Mouse (Mus musculus) neutrophil, adult 5-6 weeks (primary cell): ENCODE measurements around the gene Ptprt. TPM values are rescaled to one million over a fixed set of nuclear protein-coding genes. Genes with fewer than 3 reads are reported as not detected.

Source experiments
- ATAC-seq: fragments of 151-379, 151-347 bp; 2 replicates; pipeline ENCODE4 v1.8.0; 2017; ENCODE audit warnings: mild to moderate bottlenecking, moderate TSS enrichment; ENCODE audit not compliant: insufficient number of reproducible peaks, poor library complexity, low FRiP score, severe bottlenecking; ENCODE audit errors: extremely low read depth
- total RNA-seq: library from RNA; stranded (forward); fragments of 200-1000 nt; gene quantifications from 2 replicates; pipeline ENCODE4 v1.2.3, GENCODE M21; 2017

The Ptprt gene
- total RNA-seq, 1 experiment from 2014 or later, result not detected

DNA sequence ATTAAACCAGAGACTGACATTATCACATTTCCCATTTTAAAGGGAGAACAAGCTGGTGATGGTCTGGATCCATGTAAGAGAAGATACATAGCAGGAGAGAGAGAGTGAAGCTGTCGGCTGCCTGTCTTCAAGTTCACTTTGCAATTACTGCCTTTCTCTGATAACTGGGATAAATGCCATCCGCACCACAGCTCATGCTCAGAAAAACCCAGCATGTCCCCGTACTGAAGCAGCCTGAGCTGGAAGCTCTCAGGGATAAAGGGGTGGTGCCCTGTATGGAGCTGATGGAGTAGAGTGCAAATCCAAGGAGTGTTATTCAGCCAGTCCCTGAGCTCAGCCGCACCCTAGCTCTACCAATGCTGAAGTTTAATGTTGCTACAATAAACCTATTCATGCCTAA lies 825.9 kb downstream of the Ptprt start:
- ATAC-seq, result no peak

GRCm38 (mm10) chr2:161833846-161834245 lies 827.1 kb downstream of the Ptprt start:
- ATAC-seq, result no peak

GRCm38 (mm10) chr2:161813326-161813725 lies 847.6 kb downstream of the Ptprt start:
- ATAC-seq, result no peak

DNA sequence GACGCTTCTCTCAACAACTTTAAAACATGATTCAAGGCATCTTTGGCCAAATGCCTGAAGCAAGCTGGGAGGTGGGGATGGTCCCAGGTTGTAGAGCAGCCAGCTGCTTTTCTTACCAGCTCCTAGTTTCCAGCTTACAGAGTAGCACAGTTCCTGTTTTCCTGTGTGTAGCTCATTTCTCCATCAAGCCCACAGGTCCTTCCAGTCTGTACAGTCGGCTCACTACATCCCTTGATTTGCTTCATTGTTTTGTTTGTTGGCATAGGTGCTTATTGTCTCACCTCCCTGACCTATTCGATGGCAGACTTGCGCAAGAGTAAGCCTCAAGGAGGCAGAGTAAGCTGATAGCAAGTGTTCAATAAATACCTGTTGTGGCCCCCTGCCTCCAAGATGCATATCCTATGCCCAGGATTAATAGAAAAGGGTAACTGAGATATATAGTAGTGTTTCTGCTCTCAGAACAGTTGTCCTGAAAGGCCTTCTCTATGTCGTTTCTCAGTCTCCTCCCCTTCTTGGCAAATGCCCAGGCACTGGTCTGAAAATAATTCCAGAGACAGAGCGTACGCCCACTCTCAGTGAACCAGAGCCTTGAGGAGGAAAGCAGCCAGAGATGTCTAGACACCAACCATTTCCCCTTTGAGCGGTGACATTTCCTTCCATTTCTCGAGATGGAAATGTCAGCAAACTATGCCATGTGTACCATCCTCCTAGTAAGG lies 852.7 kb downstream of the Ptprt start:
- ATAC-seq, result no peak

- ATAC-seq, result no peak
These were observed 854.5 kb downstream of the Ptprt start for GRCm38 (mm10) chr2:161806287-161807007.

DNA sequence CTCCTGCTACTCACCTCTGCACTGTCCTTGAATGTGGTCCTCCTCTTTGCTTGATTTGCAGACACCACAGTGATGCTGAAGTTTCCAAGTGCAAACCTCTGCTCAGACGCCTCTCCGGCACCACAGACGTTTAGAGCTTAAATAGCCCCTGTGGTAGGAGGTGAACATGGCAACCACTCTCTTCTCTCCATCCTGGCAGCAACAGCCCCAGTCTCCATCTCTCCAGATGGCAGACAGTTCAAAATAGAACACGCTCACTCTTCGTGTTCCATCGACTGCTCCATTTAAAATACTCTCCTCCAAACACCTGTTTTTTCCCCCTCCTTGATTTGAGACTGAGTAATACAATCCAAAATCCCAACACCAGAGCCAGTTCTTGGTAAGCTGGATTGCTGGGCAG lies 861.0 kb downstream of the Ptprt start:
- no peak for ATAC-seq

GRCm38 (mm10) chr2:161767528-161767927 lies 893.4 kb downstream of the Ptprt start:
- ATAC-seq, result no peak

DNA sequence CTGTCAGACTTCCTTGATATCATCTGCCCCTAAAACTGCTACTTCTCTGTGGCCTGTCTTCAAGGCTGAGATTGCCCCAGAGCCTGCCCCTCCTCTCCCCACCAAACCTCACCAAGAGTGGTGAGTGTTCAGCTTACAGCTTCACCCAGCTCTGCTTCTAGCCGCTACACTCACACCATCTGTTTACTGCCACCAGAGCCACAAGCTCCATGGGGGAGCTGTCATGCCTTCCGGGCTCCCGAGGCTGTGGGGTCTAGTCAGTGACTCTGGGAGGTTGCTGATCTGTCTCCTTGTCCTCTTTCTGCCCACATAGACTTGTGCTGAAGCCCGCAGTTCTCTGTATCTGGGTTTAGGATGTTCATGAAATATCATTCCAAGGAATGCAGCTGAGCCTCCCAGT lies 947.9 kb downstream of the Ptprt start:
- ATAC-seq, result no peak

DNA sequence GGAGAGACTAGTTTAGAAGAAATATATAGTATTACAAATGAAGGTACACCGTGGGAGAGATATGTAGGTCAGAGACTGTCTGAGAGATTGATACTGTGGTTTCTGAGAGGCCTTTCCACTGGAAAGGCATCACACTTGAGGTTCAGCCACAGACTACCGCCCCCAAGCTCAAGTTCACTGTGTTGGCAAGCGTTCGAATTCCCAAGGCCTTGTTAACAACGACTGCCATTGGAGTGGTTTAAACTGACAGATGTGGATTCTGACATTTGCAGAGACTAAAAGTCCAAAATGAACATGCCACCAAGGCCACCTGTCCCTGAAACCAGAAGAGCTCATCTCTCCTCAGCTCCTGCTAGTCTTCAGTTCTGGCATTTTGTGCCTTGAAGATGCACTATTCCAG lies 951.6 kb downstream of the Ptprt start:
- no peak for ATAC-seq

- no peak for ATAC-seq
These were observed 954.5 kb downstream of the Ptprt start for GRCm38 (mm10) chr2:161706386-161706915.

DNA sequence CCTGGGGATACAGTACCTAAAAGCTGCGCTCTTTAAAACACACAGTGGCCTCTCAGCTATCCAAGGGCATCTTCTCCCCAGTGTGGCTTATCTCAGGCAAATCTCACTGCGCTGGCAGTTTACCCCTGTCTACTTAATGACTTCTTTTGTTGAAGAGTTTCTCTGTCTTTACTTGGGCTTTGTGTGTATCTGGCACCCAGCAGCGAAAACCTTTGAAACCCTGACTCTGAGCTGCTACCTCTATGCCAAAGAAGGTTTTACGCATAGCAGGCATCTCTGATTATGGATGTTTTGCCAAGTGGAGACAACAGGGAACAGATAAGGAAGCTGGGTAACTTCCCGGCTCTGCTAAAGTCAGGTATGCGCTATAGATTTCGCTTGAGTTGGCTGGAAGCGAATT lies 956.1 kb downstream of the Ptprt start:
- no peak for ATAC-seq

DNA sequence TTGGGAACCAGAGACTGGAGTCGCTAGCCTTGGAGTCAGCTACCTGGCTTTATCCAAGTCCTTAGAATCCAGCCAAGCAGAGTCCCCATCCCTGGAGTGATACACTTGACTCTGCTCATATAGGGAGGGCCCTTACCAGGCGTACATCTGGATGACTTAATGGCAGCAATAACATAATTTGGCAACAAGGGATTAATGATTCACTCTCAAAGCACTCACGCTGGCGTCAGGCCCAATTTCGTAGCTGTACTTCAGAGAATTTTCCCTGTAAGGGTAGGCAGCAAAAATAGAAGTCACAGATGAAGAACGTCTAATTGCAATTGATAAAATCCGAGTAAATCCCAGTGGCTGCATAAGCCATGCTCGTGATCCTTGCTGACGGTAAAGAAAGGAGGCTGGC lies 956.5 kb downstream of the Ptprt start:
- no peak for ATAC-seq

DNA sequence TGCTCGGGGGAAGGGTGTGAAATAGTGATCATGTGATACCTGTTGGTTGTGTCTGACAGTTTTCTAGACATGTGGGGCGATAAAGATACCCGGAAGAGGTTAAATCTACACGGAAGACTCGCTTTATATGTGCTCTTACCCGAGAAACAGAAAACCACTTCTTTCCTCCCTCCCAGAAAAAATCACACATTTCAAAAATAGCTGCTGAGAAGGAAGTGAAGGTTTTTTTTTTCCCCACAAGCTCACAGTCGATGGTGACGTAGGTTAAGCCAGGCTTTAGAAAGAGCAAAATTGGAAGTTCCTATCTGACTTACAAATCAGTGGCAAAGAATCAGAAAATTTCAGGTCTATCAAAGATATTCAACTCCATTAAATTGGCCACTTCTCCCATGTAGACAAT lies 965.1 kb downstream of the Ptprt start:
- no peak for ATAC-seq

- ATAC-seq, result no peak
These were observed 992.5 kb downstream of the Ptprt start for GRCm38 (mm10) chr2:161668302-161668986.

DNA sequence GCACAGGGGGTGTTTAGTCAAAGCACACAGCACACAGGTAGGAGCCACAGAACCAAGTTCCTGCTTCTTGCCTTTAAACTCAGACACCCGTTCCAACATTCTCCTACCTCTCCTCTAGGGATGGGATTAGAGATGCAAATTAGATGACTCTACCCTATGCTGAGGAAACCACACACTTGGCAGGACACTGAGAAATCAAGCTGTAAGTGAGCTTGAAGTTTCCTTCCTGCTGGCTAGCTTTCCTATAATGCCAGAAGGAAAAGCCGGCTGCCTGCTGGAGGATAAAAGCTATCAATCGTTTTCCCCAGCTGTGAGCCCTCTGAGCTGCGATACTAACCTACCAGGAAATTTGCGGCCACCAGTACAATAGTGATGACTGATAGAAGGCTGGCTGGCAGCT lies 999.0 kb downstream of the Ptprt start:
- ATAC-seq, result no peak

DNA sequence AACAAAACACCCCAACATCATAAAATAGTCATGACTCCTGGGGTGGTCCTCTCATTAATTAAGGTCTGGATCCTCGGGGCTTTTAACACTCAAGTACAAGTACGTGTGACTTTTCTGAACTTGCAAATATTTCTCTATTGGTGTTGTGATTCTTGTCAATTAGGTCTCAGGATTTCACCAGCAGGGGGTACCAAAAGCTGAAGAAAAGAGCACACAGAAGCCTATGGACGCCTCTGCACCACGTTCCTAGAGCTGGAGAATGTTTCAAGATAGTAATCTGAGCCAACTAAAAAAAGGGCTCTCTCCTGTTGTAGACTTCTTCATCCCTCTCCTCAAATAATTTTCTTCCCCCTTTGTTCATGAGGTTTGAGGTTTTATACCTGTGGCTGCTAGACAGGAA lies 1000.1 kb downstream of the Ptprt start:
- no peak for ATAC-seq

- ATAC-seq, result no peak
These were observed 1003.9 kb downstream of the Ptprt start for GRCm38 (mm10) chr2:161657046-161657445.

GRCm38 (mm10) chr2:161656632-161657031 lies 1004.3 kb downstream of the Ptprt start:
- ATAC-seq, result no peak

GRCm38 (mm10) chr2:161640805-161641204 lies 1020.1 kb downstream of the Ptprt start:
- ATAC-seq, result no peak

- ATAC-seq, result no peak
These were observed 1026.9 kb downstream of the Ptprt start for GRCm38 (mm10) chr2:161634084-161634483.
